Mouse (Mus musculus) hindlimb bud, embryonic 11.5 days (tissue): ENCODE measurements around the gene Msi2.

ENCODE experiments used
- DNase-seq: peaks from one replicate; pipeline ENCODE4 v3.0.0-alpha.2; 2012; ENCODE audit warnings: low read depth, low spot score; ENCODE audit errors: extremely low spot score

The Msi2 gene

DNA sequence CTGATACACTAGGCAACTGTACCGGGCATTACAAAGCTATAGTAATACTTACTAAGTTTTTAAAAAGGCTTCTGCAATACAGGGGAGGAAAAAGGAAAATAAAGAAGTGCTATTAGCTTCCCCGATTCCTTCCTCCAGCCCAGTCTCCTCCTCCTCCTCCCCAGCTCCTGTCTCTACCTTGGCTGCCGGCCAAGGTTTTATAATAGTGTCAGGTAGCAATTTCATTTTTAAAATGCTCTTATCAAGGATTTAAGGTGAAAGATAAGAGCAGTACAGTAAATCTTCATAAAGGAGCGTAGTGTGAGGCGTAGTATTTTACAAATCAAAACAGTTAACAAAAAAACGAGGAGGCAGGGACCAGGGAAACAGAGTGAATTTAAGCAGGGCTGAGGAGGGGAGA, 254.4 kb downstream of the Msi2 start:
- DNase-seq, result no peak

- no peak for DNase-seq
Measured at GRCm38 (mm10) chr11:88462789-88463188, 255.5 kb downstream of the Msi2 start.

DNA sequence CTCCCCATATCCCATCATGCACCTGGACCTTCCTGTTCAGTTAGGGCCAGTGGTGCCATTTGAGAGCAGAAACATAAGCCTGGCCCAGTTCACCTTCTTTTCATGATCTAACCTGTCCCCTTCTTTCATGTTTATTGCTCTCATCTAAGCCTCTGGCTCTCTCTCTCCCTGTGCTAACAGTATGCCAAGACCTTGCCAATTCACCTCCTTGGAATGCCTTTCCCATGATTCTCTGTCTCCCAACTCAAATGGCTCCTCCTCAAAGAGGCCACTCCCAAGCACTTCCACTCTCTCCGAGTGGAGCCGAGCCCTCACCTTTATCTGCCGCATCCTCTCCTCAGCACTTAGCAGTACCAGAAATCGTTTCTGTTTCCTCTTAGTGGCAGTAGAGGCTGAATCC, 256.7 kb downstream of the Msi2 start:
- DNase-seq, result no peak

GRCm38 (mm10) chr11:88459946-88460736, 258.2 kb downstream of the Msi2 start:
- no peak for DNase-seq

DNA sequence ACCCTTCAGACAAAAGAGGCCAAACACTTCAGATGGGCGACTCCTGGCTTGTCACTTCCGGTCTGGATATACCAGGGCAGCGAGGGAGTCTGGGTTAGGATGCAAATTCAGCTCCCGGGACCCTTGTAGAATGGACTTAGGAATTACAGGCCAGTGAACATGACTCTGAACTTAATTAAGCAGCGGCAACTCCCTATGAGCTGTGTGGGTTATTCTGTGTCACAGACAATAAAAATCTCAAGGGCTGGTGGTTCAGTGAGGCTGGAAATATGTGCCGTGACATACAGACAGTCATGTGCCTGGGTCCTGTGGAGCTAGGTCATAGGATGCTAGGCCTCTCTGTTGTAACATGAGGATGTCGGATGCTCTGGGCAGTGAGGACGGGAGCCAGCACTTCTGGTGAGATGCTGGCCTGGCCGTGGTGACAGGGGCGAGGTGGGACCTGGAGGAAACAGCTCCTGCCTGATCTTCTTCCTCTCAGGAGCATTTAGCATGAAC, 261.0 kb downstream of the Msi2 start:
- DNase-seq, result no peak

GRCm38 (mm10) chr11:88454867-88455806, 263.2 kb downstream of the Msi2 start:
- peak; percentile 93 for DNase-seq

GRCm38 (mm10) chr11:88449180-88449579, 269.1 kb downstream of the Msi2 start:
- DNase-seq, result no peak

DNA sequence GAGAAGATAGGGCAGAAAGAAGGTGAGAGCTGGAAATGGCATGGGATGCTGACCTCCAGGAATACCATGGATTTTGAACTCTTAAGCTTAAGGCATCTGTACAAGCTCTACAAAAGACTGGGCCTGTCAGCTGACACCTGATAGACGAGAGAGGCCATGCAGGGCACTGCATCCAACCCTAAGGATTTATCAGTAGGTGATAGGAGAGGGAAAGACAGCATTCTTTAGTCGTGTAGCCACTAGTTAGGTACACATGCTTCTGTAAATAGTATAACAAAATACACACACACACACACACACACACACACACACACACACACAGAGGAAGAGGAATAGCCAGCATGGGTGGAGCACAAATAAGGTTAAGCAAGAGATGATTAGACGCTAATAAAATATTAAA, 269.7 kb downstream of the Msi2 start:
- no peak for DNase-seq

DNA sequence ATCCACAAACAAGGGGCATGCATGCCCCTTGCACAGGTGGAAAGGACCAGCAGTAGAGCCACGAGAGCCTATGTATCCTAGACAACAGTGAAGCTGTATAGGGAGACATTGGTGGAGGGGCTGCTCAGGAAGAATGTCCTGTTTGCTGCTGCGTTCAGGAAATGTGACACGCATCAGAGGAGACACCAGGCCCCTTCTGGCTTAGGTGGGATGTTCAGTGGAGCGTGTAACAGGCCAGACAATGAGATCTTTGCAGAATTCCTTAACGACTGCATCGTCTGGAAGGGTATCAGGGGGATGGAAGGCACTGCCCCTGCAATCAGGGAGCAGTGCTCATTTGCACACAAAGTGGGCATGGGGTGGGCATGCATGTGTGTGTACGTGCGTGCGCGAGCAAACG, 271.0 kb downstream of the Msi2 start:
- DNase-seq, result no peak

GRCm38 (mm10) chr11:88443905-88444304, 274.4 kb downstream of the Msi2 start:
- DNase-seq, result no peak

GRCm38 (mm10) chr11:88443291-88443690, 275.0 kb downstream of the Msi2 start:
- DNase-seq, result no peak

GRCm38 (mm10) chr11:88441871-88442740, 276.2 kb downstream of the Msi2 start:
- DNase-seq, result no peak

DNA sequence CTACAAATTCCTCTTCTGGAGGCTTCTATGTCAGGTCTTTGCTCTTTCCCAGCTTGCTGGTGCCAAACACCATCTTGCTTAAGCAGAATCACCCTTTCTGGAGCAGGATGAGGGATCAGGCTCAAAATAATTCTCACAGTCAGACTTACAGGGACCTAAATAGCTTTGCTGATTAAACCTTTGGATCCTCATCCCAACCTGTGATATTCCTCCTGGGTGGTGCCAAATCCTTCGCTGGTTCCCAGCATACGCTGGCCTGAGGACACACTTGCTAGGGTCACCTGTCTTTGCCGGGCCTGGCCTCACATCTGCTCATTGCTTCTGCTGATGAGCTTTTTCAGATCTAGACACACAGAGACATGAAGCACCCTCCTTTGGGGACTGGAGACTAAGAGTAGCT, 279.7 kb downstream of the Msi2 start:
- no peak for DNase-seq

- DNase-seq, result no peak
Measured at GRCm38 (mm10) chr11:88436596-88436995, 281.7 kb downstream of the Msi2 start.

DNA sequence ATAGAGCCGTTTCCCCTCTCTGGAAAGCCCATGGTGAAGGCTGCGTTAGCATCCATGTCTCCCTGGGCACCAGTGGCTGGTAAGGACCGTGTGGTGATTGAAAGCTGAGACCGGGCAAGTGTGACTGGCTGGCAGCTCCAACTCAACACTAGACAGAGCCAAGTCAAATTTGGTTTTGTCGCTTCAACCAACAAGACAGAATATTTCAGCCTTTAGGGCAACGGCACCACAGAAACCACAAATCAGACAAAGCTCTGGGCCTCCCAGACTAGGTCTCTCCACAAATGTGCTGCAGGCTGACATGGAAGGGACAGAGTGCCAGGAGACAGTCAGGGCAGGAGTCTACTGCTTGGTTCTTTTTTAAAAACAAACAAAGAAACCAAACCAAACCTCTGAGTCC, 282.8 kb downstream of the Msi2 start:
- DNase-seq, result no peak

DNA sequence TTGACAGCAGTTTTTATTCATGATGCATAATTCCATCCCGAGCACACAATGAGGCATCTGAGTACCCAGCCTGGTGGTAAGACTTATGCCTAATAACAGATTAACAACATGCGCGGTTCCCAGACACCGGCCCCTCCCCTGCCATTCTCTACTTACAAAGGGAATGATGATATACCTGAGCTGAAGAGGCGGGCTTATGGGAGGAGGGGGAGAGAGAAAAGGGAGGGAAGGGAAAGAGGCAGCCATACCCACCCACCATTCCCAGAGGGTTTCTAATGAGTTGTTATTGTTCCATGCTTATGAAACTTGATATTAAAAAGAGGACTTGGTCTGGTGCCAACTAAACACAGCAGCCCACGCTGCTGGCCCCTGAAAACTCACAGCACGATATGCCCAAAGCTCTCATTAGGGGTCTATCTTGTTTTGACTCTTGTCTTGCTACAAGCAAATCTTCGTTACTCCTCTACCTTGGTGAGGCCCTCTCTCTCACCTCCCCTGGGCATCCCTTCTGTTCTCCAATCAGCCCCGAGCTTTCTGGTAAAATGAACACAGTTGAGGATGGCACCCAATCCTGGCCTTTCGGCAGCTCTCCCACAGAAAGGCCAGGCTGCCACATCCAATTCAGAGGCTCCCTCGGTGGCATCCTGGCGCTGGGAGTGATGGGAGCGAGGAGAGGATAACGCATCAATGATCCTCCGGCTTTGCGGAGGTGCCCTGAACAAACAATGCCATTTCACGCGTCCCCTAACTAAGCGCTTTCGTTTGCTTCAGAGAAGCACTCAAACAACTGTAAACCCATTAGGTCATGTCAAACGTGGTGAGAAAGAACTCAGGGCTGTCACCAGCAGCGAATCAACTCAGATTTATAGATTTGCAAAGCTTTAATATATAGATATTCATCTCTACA, 286.7 kb downstream of the Msi2 start:
- no peak for DNase-seq

GRCm38 (mm10) chr11:88430292-88430691, 288.0 kb downstream of the Msi2 start:
- DNase-seq, result no peak

DNA sequence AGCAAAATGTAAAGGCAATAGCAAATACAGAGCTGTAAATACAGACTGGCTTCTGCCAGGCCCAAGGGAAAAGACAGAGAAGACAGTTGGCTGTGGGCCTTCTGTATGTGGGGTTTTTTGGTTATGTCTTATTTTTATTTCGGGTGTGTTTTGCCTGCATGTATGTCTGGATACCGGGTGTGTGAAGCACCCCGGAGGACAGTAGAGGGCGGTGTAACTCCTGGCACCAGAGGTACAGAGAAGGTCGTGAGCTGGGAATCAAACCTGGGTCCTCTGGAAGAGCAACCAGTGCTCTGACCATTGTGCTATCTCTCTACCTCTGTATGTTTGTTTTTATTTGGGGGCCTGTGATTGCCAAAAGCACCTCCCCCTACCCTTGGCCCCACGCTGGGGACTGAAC, 288.6 kb downstream of the Msi2 start:
- no peak for DNase-seq

GRCm38 (mm10) chr11:88425631-88426101, 292.6 kb downstream of the Msi2 start:
- DNase-seq, result peak; percentile 14
